Mouse (Mus musculus): Measurements from ENCODE around the gene Ccs. TPM values are rescaled to one million over a fixed set of nuclear protein-coding genes. Genes with fewer than 3 reads are reported as not detected.

The Ccs gene
- 27.3 and 35.4 TPM in 2 replicates for total RNA-seq (2014; rRNA removed)
- 41.7 and 44.3 TPM in 2 replicates for polyA plus RNA-seq (2015; fragmentation: Nextera tagmentation; extraction: Ambion mirVana)

DNA sequence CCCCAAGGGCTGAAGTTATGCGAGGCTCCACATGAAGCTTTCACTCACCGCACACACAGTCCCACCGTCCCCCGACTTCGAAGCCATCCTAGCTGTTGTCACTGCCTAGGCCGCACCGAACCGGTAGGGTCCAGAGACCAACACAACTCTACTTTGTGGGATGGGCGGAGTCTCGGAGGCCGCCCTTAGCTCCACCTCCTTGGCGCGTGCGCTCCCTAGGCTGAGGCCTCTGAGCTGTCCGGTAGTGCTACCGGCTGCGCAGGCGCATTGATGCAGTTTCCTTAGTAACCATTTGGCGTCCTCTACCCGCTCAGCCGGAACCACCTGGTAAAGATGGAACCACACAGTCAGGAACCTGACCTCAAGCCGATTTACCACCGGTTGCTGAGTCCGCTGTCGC, at the start of gene Ccs, which contains the start of gene Ccdc87:
Ccs (minus strand) TSS at position 184 of the 400 bp plus-strand sequence.
Ccdc87 (plus strand) TSS at position 218 of the 400 bp plus-strand sequence.
- Histone ChIP-seq H3K4me1 (ENCODE audit: insufficient read depth) (0 out of 2 replicates have a peak, but pooled peaks cover 8% of the 10 kb centered on the region), H3K27ac (ENCODE audit: low read depth, low read length) (no peak within 1 kb of the TSS)
- DNase-seq = peak; percentile 93

DNA sequence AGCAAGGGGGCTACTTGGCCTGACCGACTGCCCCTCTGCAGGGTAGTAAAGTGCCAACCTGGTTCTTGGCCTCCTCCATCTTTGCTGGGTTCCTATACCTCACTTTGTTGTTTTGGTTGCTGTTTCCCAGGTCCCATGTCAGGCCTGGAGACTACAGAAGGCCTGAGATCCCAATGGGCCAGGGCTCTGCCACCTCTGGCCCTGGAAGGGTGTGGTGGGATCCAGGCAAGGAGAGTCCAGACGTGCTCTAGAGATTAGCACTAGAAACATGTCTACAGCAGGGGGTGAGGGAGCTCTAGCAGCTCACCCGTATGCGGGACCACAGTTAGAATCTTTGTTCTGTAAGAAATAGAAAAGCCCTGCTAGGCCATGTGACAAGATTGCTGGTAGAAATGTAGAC, 44.8 kb upstream of the Ccs start:
- ATAC-seq (no peak), DNase-seq (no peak)
- Histone ChIP-seq H3K4me1 (ENCODE audit: insufficient read depth) (no peaks in the 10 kb centered on the region), H3K4me3 (ENCODE audit: low read depth, low read length) (no peak overlapping the region), H3K4me2 (ENCODE audit: low read depth) (no peak overlapping the region), H3K36me3 (ENCODE audit: insufficient read depth) (peaks cover 3% of the 10 kb centered on the region; the same call in 1 of the 2 replicates), H3K9me3 (ENCODE audit: low read length) (no peaks in the 10 kb centered on the region), H3K27ac (ENCODE audit: low read depth, low read length) (no peak overlapping the region), H3K27me3 (ENCODE audit: insufficient read depth, low read length) (no peaks in the 10 kb centered on the region), H3K9ac (no peak overlapping the region)
- no peak for TF ChIP-seq CTCF (IDR thresholded peaks at IDR 0.05; ENCODE audit: low read depth)
- 80% methylated on average over 4 of the region's 4 CpGs for WGBS

More for the DNA sequence above, at the start of gene Ccs, which contains the start of gene Ccdc87:
- H3K36me3 ChIP-seq (ENCODE audit: insufficient read depth) = no peaks in the 10 kb centered on the region
- H3K27me3 ChIP-seq (ENCODE audit: insufficient read depth, low read length) = peaks cover 7% of the 10 kb centered on the region; the same call in 1 of the 2 replicates
- H3K4me2 ChIP-seq (ENCODE audit: low read depth) = peak within 1 kb of the TSS; percentile 96
- TF ChIP-seq CTCF (IDR thresholded peaks at IDR 0.05; ENCODE audit: low read depth) = peak; percentile 31; the same call in 1 of the 2 replicates
- H3K9ac ChIP-seq = peak within 1 kb of the TSS; percentile 56
- under 1% methylated on average over 25 of the region's 25 CpGs for WGBS
- H3K4me3 ChIP-seq (ENCODE audit: low read depth, low read length) = peak within 1 kb of the TSS; percentile 57
- H3K9me3 ChIP-seq (ENCODE audit: low read length) = no peaks in the 10 kb centered on the region
- ATAC-seq = peak; percentile 99

DNA sequence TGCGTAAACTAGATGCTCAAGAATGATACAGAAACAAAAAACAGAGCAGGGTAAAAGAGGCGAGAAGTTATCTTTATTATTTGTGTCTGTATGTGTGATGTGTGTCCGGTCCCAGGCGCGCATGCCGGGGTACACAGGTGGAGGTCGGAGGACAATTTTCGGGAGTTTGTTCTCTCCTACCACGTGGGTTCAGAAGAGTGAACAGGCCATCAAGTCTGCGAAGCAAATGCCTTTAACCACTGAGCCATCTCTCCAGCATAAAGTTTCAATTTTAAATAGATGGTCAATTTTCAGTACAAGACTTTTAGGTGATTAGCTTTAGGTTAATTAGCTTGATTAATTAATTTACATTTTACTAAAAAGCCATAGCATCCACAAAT, 40.2 kb upstream of the Ccs start:
- ATAC-seq = no peak
- H3K4me1 ChIP-seq (ENCODE audit: insufficient read depth) = no peaks in the 10 kb centered on the region
- 63% methylated on average over 10 of the region's 10 CpGs for WGBS

DNA sequence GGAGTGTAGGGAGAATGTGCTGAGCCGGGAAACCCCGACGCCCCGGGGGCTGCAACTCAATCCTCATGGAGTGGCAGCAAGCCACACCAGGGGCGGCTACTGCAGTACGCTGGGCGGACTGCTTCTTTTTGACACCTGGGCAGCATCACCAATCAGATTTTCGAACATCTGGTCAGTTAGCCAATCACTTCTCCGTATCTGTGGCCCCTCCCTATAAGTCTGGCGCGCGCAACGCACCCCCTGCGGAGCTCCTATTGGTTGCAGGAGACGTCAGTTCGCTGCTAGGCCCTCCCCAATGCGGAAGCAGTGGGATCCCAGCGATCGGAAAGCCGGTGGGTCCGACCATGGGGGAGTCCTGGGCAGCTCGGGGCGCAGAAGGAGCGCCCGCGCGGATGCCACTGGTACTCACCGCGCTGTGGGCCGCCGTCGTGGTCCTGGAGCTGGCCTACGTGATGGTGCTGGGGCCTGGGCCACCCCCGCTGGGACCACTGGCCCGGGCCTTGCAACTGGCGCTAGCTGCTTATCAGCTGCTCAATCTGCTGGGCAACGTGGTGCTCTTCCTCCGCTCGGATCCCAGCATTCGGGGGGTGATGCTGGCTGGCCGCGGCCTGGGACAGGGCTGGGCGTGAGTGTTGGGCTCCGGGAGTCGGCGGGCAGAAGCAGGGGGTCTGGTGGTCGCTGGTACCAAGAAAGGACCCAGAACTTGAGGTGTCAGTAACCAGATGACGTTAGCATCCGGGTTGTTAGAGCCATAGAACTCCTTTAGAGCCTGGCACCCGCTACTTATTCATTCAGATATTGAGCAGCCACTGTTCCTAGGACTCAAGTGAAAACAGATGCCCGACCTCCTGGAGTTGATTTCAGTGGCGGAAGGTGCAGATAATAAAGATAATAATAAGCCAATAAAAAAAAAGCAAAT, 39.5 kb upstream of the Ccs start, which contains the start of gene Zdhhc24:
Zdhhc24 (plus strand) TSS at position 264 of the 919 bp plus-strand sequence.
- no peak for TF ChIP-seq CTCF (IDR thresholded peaks at IDR 0.05; ENCODE audit: low read depth)
- Histone ChIP-seq H3K36me3 (ENCODE audit: insufficient read depth) (no peaks in the 10 kb centered on the region), H3K27ac (ENCODE audit: low read depth, low read length) (peak within 1 kb of the TSS; percentile 72), H3K9ac (peak within 1 kb of the TSS; percentile 74), H3K4me3 (ENCODE audit: low read depth, low read length) (peak within 1 kb of the TSS; percentile 82), H3K4me1 (ENCODE audit: insufficient read depth) (no peaks in the 10 kb centered on the region), H3K9me3 (ENCODE audit: low read length) (no peaks in the 10 kb centered on the region), H3K4me2 (ENCODE audit: low read depth) (peak within 1 kb of the TSS; percentile 80), H3K27me3 (ENCODE audit: insufficient read depth, low read length) (no peaks in the 10 kb centered on the region)
- ATAC-seq (peak; percentile 99), DNase-seq (peak; percentile 97)
- WGBS = under 1% methylated on average over 52 of the region's 52 CpGs

More for the DNA sequence above, 40.2 kb upstream of the Ccs start:
- H3K27me3 ChIP-seq (ENCODE audit: insufficient read depth, low read length) = no peaks in the 10 kb centered on the region
- peak overlapping the region; percentile 80 for H3K4me2 ChIP-seq (ENCODE audit: low read depth)
- no peak for DNase-seq
- peak overlapping the region; percentile 82 for H3K4me3 ChIP-seq (ENCODE audit: low read depth, low read length)
- no peak for TF ChIP-seq CTCF (IDR thresholded peaks at IDR 0.05; ENCODE audit: low read depth)
- H3K9ac ChIP-seq = peak overlapping the region; percentile 74
- peaks cover 3% of the 10 kb centered on the region; the same call in 1 of the 2 replicates for H3K36me3 ChIP-seq (ENCODE audit: insufficient read depth)
- peak overlapping the region; percentile 72; the same call in 1 of the 2 replicates for H3K27ac ChIP-seq (ENCODE audit: low read depth, low read length)
- no peaks in the 10 kb centered on the region for H3K9me3 ChIP-seq (ENCODE audit: low read length)

DNA sequence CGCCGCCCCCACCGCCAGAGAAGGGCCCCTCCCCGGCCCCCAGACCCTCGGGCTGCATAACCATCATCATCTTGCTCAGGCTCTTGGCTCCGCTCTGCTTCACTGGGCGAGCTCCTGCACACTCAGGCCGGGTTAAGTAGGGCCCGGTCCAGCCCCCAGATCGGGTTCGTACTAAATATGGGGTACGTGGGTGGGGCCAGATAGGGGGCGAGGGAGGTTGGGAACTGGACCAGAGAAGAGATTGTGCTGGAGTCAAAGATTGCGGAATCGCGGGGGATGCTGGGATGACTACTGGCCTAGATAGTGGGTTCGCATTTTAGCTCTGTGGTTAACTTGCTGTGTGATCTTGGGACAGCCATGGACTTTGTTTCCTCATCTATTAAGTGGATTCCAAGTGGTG, 38.7 kb upstream of the Ccs start, which contains the start of gene Actn3:
Actn3 (minus strand) TSS at position 125 of the 400 bp plus-strand sequence.
- Histone ChIP-seq H3K9ac (peak within 1 kb of the TSS; percentile 74), H3K27me3 (ENCODE audit: insufficient read depth, low read length) (no peaks in the 10 kb centered on the region), H3K36me3 (ENCODE audit: insufficient read depth) (no peaks in the 10 kb centered on the region), H3K9me3 (ENCODE audit: low read length) (no peaks in the 10 kb centered on the region), H3K27ac (ENCODE audit: low read depth, low read length) (peak within 1 kb of the TSS; percentile 72), H3K4me3 (ENCODE audit: low read depth, low read length) (peak within 1 kb of the TSS; percentile 82), H3K4me1 (ENCODE audit: insufficient read depth) (no peaks in the 10 kb centered on the region), H3K4me2 (ENCODE audit: low read depth) (peak within 1 kb of the TSS; percentile 80)
- WGBS = 5% methylated on average over 17 of the region's 17 CpGs
- TF ChIP-seq CTCF (IDR thresholded peaks at IDR 0.05; ENCODE audit: low read depth) = no peak
- no peak; the same call in 1 of the 2 replicates for ATAC-seq
- DNase-seq = no peak

DNA sequence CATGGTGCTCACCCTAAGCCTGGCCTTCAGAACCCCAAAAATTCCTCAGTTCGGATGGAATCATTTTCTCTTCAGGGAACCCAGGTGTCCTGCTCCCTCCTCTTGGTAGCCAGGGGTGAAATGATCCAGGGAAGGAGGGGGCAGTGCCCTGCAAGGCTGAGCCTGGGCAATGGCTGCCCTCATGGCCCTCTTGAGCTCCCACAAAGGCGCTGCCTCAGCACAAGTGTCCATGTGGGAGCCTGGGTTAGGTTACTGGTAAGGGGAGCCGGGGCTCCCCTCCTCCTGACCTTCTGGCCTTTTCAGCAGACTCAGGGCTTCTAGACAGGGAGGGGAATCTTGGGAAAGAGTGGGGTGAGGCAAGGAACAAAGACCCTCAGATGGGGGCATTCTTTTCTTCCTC, 37.6 kb upstream of the Ccs start:
- Histone ChIP-seq H3K4me2 (ENCODE audit: low read depth) (no peak overlapping the region), H3K27me3 (ENCODE audit: insufficient read depth, low read length) (no peaks in the 10 kb centered on the region), H3K27ac (ENCODE audit: low read depth, low read length) (no peak overlapping the region), H3K4me3 (ENCODE audit: low read depth, low read length) (no peak overlapping the region), H3K9me3 (ENCODE audit: low read length) (no peaks in the 10 kb centered on the region), H3K4me1 (ENCODE audit: insufficient read depth) (no peaks in the 10 kb centered on the region), H3K36me3 (ENCODE audit: insufficient read depth) (no peaks in the 10 kb centered on the region), H3K9ac (no peak overlapping the region)
- 76% methylated on average over 3 of the region's 3 CpGs for WGBS
- DNase-seq (no peak), ATAC-seq (no peak)
- no peak for TF ChIP-seq CTCF (IDR thresholded peaks at IDR 0.05; ENCODE audit: low read depth)
